Mouse (Mus musculus) neural tube, embryonic 11.5 days (tissue): ENCODE results near the gene Galntl6. TPM values are rescaled to one million over a fixed set of nuclear protein-coding genes. Genes with fewer than 3 reads are reported as not detected.

Source experiments
- ATAC-seq: fragments of 200-750 bp; cut with Nextera tagmentation; 2 replicates; pipeline ENCODE4 v1.8.0; 2017; ENCODE audit warnings: moderate number of reproducible peaks, mild to moderate bottlenecking, moderate TSS enrichment, moderate library complexity; ENCODE audit not compliant: insufficient read depth, low FRiP score, low TSS enrichment
- DNase-seq: peaks from one replicate; pipeline ENCODE4 v3.0.0-alpha.2; 2015; ENCODE audit warnings: low spot score
- H3K27ac ChIP-seq: fragments of 300-500 bp; sonication (generic); 2 replicates; pipeline ENCODE4 v1.5.1; 2014; ENCODE audit warnings: low read depth, mild to moderate bottlenecking, low read length
- H3K27me3 ChIP-seq: fragments of 300-500 bp; sonication (generic); 2 replicates; pipeline ENCODE4 v1.6.1; 2014; ENCODE audit warnings: mild to moderate bottlenecking, low read length, mixed read lengths; ENCODE audit not compliant: control insufficient read depth, insufficient read depth
- H3K36me3 ChIP-seq: fragments of 300-500 bp; sonication (generic); 2 replicates; pipeline ENCODE4 v1.6.1; 2014; ENCODE audit warnings: mild to moderate bottlenecking, low read length, moderate library complexity, mixed read lengths; ENCODE audit not compliant: control insufficient read depth, insufficient read depth
- H3K4me1 ChIP-seq: fragments of 300-500 bp; sonication (generic); 2 replicates; pipeline ENCODE4 v1.6.1; 2014; ENCODE audit warnings: low read length, mixed read lengths; ENCODE audit not compliant: control insufficient read depth, insufficient read depth
- H3K4me2 ChIP-seq: fragments of 300-500 bp; sonication (generic); 2 replicates; pipeline ENCODE4 v1.6.1; 2014; ENCODE audit warnings: low read depth, mild to moderate bottlenecking, moderate library complexity
- H3K4me3 ChIP-seq: fragments of 300-500 bp; sonication (generic); 2 replicates; pipeline ENCODE4 v1.5.1; 2014; ENCODE audit warnings: low read depth, low read length
- H3K9ac ChIP-seq: fragments of 300-500 bp; sonication (generic); 2 replicates; pipeline ENCODE4 v1.6.1; 2014; ENCODE audit warnings: mild to moderate bottlenecking, low read length
- H3K9me3 ChIP-seq: fragments of 300-500 bp; sonication (generic); 2 replicates; pipeline ENCODE4 v1.6.1; 2016; ENCODE audit warnings: low read length; ENCODE audit not compliant: control insufficient read depth
- WGBS: fragments of 180-500 bp; shearing (Covaris S2); extraction: QIAGEN DNeasy Blood & Tissue Kit; methylation state at CpG from one replicate; pipeline ENCODE4 v1.1.7; 2014; 5-methylcytosine and 5-hydroxymethylcytosine counted together
- polyA plus RNA-seq: library from polyadenylated mRNA; unstranded; fragments of >200 nt; fragmentation: Nextera tagmentation; extraction: Ambion mirVana; gene quantifications from 2 replicates; pipeline ENCODE4 v1.2.1, GENCODE M21; 2014

Galntl6 gene
- polyA plus RNA-seq, 1 experiment from 2014 or later = 3.3 TPM

DNA sequence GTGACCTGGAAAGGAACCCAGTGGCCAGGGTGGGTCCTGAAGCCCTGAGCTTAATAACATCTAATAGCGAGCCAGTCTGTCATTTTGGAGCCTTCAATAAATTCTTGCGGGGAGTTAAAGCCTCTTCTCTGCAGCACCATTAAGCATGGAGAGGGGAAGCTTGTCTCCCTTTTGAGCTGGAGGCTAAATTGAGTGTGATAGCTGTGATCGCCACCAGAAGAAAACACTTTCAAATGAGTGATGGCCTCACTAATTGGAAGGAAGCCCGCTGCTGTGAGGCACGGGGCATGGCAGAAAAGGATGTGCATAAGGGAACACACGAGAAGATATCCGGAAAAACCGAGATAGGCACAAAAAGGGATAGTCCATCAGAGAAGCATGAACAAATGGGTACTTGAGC is 694.6 kb downstream of the Galntl6 start:
- Histone ChIP-seq H3K27ac (no peak overlapping the region), H3K36me3 (no peaks in the 10 kb centered on the region), H3K9ac (no peak overlapping the region), H3K27me3 (no peaks in the 10 kb centered on the region), H3K4me3 (no peak overlapping the region), H3K4me2 (no peak overlapping the region), H3K9me3 (no peaks in the 10 kb centered on the region), H3K4me1 (no peaks in the 10 kb centered on the region)
- DNase-seq = no peak
- ATAC-seq = no peak
- 63% methylated on average over 8 of the region's 8 CpGs for WGBS

DNA sequence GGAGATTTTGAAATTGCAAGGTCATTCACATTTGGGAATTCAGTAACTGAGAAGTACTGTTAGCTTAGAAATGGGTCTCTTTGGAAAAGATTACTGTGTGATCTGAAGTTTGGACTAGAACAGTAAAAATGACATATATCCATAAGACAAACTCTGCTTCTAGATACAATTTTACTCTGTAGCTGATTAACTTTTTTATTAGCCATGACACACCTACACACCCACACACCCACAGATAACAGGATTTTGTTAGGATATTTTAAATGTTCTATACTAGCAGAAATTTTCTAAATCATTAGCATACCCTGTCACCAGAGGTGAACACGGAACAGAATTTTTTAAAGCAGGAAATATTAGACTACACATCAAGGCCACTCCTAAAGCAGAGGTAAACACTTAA is 722.7 kb downstream of the Galntl6 start:
- Histone ChIP-seq H3K4me1 (no peaks in the 10 kb centered on the region), H3K36me3 (no peaks in the 10 kb centered on the region), H3K9me3 (no peaks in the 10 kb centered on the region), H3K4me2 (no peak overlapping the region), H3K4me3 (no peak overlapping the region), H3K9ac (no peak overlapping the region), H3K27me3 (no peaks in the 10 kb centered on the region), H3K27ac (no peak overlapping the region)
- ATAC-seq (no peak), DNase-seq (no peak)
- 88% methylated on average over 1 of the region's 1 CpGs for WGBS

DNA sequence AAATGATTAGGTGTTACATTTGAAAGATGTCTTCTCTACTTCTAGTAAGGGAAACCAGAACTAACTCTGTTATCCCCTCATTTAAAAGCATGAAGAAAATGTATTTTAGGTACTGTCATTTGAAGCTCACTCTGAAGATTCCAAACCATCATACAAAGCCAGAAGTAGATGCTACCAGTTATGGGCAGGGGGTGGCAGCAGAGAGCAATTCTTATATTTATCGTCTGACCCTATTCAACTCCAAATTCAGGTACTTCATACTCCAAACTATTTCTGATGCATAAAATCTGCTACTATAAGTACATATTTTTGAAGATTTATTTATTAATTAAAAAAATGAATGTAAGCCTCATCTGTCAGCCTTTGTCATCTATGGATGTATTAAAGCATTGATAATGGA is 765.5 kb downstream of the Galntl6 start:
- WGBS = 23% methylated on average over 1 of the region's 1 CpGs
- no peak for ATAC-seq
- H3K4me3 ChIP-seq = no peak overlapping the region
- H3K36me3 ChIP-seq = no peaks in the 10 kb centered on the region
- no peaks in the 10 kb centered on the region for H3K4me1 ChIP-seq
- no peaks in the 10 kb centered on the region for H3K27me3 ChIP-seq
- no peaks in the 10 kb centered on the region for H3K9me3 ChIP-seq
- no peak overlapping the region for H3K27ac ChIP-seq
- H3K4me2 ChIP-seq = no peak overlapping the region
- no peak overlapping the region for H3K9ac ChIP-seq
- DNase-seq = peak; percentile 34

DNA sequence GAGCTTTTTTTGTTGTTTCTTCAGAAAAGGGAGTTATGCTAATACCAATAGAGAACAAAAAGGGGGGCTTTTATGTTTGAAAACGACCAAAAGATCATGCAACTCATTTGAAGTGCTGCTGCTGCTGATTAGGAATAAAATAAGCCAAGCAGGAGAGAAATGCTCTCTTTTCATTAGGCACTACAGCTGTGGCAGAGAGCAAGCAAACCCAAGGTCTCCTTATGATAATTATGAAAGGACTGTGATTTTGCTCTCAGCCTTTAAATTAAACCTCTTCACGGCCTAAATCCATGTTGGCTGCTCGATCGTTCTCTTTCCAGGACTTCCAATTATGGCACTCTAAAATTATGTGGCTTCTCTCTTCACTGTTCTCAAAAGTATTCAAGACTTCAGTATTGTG is 825.7 kb downstream of the Galntl6 start:
- WGBS = 82% methylated on average over 4 of the region's 4 CpGs
- H3K4me1 ChIP-seq = no peaks in the 10 kb centered on the region
- no peaks in the 10 kb centered on the region for H3K9me3 ChIP-seq
- DNase-seq (no peak), ATAC-seq (no peak)
- no peak overlapping the region for H3K27ac ChIP-seq
- no peaks in the 10 kb centered on the region for H3K27me3 ChIP-seq
- H3K4me3 ChIP-seq = no peak overlapping the region
- no peak overlapping the region for H3K9ac ChIP-seq
- no peaks in the 10 kb centered on the region for H3K36me3 ChIP-seq
- H3K4me2 ChIP-seq = no peak overlapping the region

DNA sequence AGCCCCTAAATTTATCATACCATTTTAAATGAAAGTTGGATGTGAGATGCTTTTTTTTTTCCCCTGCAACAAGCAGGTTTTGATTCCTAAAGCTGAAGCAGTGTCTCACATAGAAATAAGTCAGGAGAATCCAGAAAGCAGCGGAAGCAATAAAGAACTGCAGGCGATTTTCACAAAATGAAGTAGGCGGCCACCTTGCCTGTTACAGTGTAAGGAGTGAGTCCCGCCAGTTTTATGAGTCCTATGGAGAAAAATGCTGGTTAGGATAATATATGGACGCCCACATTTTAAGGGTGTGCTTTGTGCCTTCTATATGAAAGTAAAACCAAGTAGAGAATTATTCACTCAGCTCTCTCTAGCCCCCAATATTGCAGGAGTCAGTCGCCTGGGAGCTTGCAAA is 827.5 kb downstream of the Galntl6 start:
- Histone ChIP-seq H3K9ac (no peak overlapping the region), H3K27me3 (no peaks in the 10 kb centered on the region), H3K36me3 (no peaks in the 10 kb centered on the region), H3K27ac (no peak overlapping the region), H3K4me2 (no peak overlapping the region), H3K4me3 (no peak overlapping the region), H3K9me3 (no peaks in the 10 kb centered on the region), H3K4me1 (no peaks in the 10 kb centered on the region)
- ATAC-seq = no peak
- DNase-seq = no peak
- WGBS = 87% methylated on average over 6 of the region's 6 CpGs

DNA sequence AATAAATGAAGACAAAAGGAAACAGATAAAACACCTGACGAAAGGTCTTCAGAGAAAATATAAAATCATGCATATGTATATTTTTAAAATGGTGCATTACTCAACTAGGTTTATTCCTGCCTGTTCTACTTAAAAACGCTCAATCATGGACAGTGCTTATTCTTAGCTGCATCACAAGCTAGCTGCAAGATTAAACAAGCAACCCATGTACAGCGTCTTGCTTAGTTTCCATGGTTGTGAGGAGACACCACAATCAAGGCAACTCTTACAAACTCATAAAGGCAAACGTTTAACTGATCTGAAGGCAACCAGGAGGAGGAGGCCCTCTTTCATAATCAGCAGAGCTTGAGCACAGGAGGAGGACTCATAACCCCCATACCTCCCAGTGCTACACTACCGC is 830.7 kb downstream of the Galntl6 start:
- Histone ChIP-seq H3K4me3 (no peak overlapping the region), H3K9me3 (no peaks in the 10 kb centered on the region), H3K27ac (no peak overlapping the region), H3K4me2 (no peak overlapping the region), H3K4me1 (no peaks in the 10 kb centered on the region), H3K9ac (no peak overlapping the region), H3K27me3 (no peaks in the 10 kb centered on the region), H3K36me3 (no peaks in the 10 kb centered on the region)
- 88% methylated on average over 5 of the region's 5 CpGs for WGBS
- DNase-seq (no peak), ATAC-seq (no peak)

DNA sequence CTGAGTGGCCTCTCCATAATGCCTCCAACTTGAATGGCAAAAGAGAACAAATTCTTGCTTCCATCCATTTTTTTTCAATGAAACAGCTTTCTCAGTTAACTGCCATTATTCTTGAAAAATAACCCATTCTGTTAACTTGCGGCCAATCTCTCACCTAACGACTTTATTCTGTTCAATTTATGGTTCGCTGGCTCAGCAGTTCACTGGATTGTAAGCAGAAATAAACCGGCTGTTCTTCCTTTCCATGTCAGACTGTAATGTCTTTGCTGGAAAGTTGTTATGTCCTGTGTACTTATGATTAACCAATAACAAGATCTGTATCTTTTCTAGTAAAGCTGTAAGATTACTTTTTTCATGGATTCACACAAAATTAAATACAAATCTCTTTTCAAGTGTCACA is 837.8 kb downstream of the Galntl6 start:
- H3K4me3 ChIP-seq = no peak overlapping the region
- WGBS = 88% methylated on average over 4 of the region's 4 CpGs
- H3K4me1 ChIP-seq = no peaks in the 10 kb centered on the region
- H3K9ac ChIP-seq = no peak overlapping the region
- DNase-seq = no peak
- no peaks in the 10 kb centered on the region for H3K27me3 ChIP-seq
- H3K36me3 ChIP-seq = no peaks in the 10 kb centered on the region
- no peak overlapping the region for H3K27ac ChIP-seq
- H3K9me3 ChIP-seq = no peaks in the 10 kb centered on the region
- no peak overlapping the region for H3K4me2 ChIP-seq
- no peak for ATAC-seq

DNA sequence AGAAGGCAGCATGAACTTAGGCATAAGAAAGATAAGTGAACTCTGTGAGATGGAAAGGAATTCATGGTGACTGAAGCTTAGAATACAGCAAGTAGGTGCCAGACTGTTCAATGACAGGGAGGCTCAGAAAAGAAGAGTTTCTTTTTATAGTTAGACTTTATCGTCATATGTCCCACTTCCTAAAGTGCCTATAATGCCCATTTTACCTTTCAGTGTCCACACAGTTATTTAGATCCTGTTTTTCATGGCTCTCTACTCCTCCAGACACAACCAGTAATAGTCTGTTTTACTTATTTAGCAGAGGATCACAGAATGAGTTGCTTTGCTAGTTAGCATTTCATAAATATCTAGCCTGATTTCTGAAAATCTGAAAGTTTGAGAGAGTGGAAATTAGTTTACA is 838.7 kb downstream of the Galntl6 start:
- DNase-seq (no peak), ATAC-seq (no peak)
- Histone ChIP-seq H3K9ac (no peak overlapping the region), H3K27ac (no peak overlapping the region), H3K4me3 (no peak overlapping the region), H3K27me3 (no peaks in the 10 kb centered on the region), H3K4me2 (no peak overlapping the region), H3K36me3 (no peaks in the 10 kb centered on the region), H3K9me3 (no peaks in the 10 kb centered on the region), H3K4me1 (no peaks in the 10 kb centered on the region)
- 96% methylated on average over 1 of the region's 1 CpGs for WGBS

DNA sequence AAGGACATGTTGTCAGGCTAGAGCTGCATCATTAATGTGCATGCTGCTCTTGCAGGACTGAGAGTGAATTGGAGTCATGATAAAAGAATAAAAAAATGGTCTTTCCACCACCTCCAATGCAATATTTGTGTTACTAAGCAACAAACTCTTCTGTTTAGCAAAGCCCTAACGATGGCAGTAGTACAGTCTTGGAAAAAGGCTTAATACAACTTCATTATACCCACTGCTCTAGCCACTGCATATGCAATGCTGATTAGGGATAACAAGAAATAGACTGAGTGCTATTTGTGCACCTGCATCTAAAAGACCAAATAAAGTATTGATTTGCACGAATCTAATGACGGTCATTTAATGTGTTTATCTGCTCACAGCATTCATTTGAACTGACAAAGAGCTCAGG is 880.2 kb downstream of the Galntl6 start:
- H3K4me3 ChIP-seq = no peak overlapping the region
- ATAC-seq (no peak), DNase-seq (no peak)
- H3K27ac ChIP-seq = no peak overlapping the region
- no peaks in the 10 kb centered on the region for H3K4me1 ChIP-seq
- H3K9ac ChIP-seq = no peak overlapping the region
- H3K9me3 ChIP-seq = no peaks in the 10 kb centered on the region
- H3K27me3 ChIP-seq = no peaks in the 10 kb centered on the region
- H3K4me2 ChIP-seq = no peak overlapping the region
- no peaks in the 10 kb centered on the region for H3K36me3 ChIP-seq
- WGBS = 85% methylated on average over 3 of the region's 3 CpGs
